Mouse (Mus musculus): ENCODE data around the gene Cep295. TPM values are rescaled to one million over a fixed set of nuclear protein-coding genes. Genes with fewer than 3 reads are reported as not detected.
A peak's percentile ranks its signal among the peaks of the same experiment; 100 is the strongest.

The Cep295 gene
- polyA plus RNA-seq, 1 experiment: 3.8 TPM

DNA sequence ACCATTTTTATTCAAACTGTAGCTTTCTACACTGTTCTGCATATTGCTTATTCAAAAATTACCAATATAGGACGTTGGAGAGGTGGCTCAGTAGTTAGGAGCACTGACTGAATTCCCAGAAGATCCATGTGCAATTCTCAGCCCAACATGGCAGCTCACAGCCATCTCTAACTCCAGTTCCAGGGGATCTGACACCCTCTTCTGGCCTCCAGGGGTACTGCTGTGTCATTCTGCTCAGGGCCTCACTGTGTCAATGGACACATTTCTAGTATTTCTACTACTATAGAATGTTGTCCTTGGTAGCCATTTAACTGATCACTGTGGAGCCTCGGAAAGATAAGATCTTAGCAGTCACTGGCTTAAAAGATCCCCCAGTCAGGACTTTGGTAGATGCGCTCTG lies 72.1 kb downstream of the Cep295 start:
- H3K27ac ChIP-seq (ENCODE audit: insufficient read depth, low read length): no peak overlapping the region
- no peaks in the 10 kb centered on the region for H3K27me3 ChIP-seq (ENCODE audit: control insufficient read depth, insufficient read depth, low read length)
- no peak for TF ChIP-seq CTCF (IDR thresholded peaks at IDR 0.05; ENCODE audit: extremely low read depth, insufficient read depth, insufficient read length, insufficient replicate concordance)
- no peak for TF ChIP-seq POLR2A (IDR thresholded peaks at IDR 0.05; ENCODE audit: low read depth, low read length)
- peaks cover 4% of the 10 kb centered on the region; the same call in 1 of the 2 replicates for H3K4me1 ChIP-seq (ENCODE audit: control insufficient read depth, insufficient read depth, insufficient read length)
- H3K36me3 ChIP-seq (ENCODE audit: control insufficient read depth, insufficient read depth, low read length): peaks cover 2% of the 10 kb centered on the region
- DNase-seq (ENCODE audit: low read depth in 1 of 2, low spot score in 2 of 2): no peak
- WGBS: 82% methylated on average over 3 of the region's 3 CpGs
- H3K4me3 ChIP-seq (ENCODE audit: extremely low read depth, insufficient read depth, insufficient read length): no peak overlapping the region

DNA sequence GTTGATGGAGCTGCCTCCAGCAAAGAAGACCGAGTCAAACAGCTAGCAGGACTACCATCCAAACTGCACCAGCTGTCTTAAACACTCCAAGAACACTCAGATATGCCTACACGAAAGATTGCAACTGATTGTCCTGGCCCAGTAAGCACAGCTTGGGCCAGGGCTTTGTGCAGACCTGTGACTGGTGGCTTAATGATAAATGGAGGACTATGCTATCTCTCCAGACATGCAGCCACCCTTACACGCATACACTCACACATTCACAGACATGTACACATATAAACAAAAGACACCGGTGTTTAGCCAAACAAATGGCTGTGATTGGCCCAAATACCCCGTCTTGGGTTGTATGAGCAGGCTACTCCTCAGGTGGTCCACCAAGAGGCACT lies 77.1 kb downstream of the Cep295 start:
- DNase-seq (ENCODE audit: low read depth in 1 of 2, low spot score in 2 of 2): no peak
- Histone ChIP-seq H3K27me3 (ENCODE audit: control insufficient read depth, insufficient read depth, low read length) (no peaks in the 10 kb centered on the region), H3K4me1 (ENCODE audit: control insufficient read depth, insufficient read depth, insufficient read length) (peaks cover 8% of the 10 kb centered on the region; the same call in 1 of the 2 replicates), H3K4me3 (ENCODE audit: extremely low read depth, insufficient read depth, insufficient read length) (peak overlapping the region; percentile 97; the same call in 1 of the 2 replicates), H3K36me3 (ENCODE audit: control insufficient read depth, insufficient read depth, low read length) (peaks cover 10% of the 10 kb centered on the region), H3K27ac (ENCODE audit: insufficient read depth, low read length) (no peak overlapping the region)
- 53% methylated on average over 5 of the region's 5 CpGs for WGBS
- TF ChIP-seq CTCF (IDR thresholded peaks at IDR 0.05; ENCODE audit: extremely low read depth, insufficient read depth, insufficient read length, insufficient replicate concordance): no peak

DNA sequence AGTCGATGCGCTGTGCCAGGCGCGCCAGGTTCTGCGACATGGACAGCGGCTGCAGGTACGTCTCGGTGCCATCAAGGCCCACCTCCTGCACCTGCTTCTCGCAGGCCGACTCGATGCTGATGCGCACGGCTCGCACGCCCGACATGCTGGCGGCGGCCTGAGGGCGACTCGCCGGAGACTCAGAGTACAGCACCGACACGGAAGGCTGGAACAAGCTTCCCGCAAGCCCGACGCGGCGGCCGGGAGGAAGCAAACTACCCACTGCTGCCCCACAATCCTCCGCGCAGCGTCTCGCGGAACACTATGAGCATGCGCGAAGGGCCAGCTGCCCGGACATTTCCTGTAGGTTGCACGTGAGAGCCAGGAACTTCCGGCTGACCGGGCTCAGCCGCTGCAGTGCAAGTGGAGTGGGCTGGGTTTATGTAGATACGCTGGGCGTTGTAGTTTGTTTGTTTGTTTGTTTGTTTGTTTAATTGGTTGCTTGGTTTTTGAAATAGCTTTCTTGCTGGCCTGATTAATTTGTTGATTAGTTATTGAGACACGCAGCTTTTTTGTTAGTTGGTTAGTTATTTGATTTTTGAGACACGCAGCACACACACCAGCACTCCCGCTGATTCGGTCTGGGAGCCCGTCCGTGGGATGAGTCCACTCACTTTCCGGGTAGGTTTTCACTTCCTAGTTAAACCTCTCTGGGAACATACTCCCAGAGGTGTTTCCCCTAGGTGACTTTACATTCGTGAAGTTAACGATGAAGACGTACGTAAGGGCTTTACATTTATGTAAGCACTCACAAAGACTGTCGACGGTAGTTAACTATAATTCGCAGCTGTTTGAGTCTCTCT lies 77.7 kb downstream of the Cep295 start, which contains the start of gene Med17:
Gene Med17 (minus strand): TSS at position 283 of the 842 bp plus-strand sequence.
- Histone ChIP-seq H3K4me3 (ENCODE audit: extremely low read depth, insufficient read depth, insufficient read length) (peak within 1 kb of the TSS; percentile 97), H3K27ac (ENCODE audit: insufficient read depth, low read length) (peak within 1 kb of the TSS; percentile 94), H3K4me1 (ENCODE audit: control insufficient read depth, insufficient read depth, insufficient read length) (peaks cover 8% of the 10 kb centered on the region; the same call in 1 of the 2 replicates), H3K36me3 (ENCODE audit: control insufficient read depth, insufficient read depth, low read length) (peaks cover 14% of the 10 kb centered on the region), H3K27me3 (ENCODE audit: control insufficient read depth, insufficient read depth, low read length) (no peaks in the 10 kb centered on the region)
- under 1% methylated on average over 57 of the region's 57 CpGs for WGBS
- peak; percentile 87 to 90 for DNase-seq (ENCODE audit: low read depth in 1 of 2, low spot score in 2 of 2)
- TF ChIP-seq CTCF (IDR thresholded peaks at IDR 0.05; ENCODE audit: extremely low read depth, insufficient read depth, insufficient read length, insufficient replicate concordance): no peak
- peak; percentile 86 for TF ChIP-seq POLR2A (IDR thresholded peaks at IDR 0.05; ENCODE audit: low read depth, low read length)

DNA sequence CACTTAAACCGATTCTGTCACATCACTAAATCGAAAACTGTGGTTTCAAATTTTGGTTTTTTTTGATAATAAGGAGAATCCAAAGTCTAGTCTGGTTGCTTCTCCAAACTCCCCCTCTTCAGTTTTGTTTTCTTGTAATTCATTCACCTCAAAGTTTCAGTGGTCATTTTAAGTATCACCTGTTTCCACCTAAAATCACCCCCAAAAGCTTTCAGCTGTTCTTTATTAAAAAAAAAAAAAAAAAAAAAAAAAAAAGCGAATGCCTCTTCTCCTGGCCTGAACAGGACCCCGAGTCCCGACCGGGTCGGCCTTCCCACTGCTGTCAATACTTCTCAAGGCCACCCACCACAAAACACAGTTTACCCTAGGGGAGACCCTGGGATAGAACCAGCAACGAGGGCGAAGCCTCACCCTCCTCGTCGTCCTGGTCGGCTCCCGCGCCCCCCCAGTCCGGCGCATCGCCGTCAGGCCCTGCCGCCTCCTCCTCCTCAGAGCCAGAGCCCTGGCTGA lies 78.4 kb downstream of the Cep295 start:
- Histone ChIP-seq H3K4me1 (ENCODE audit: control insufficient read depth, insufficient read depth, insufficient read length) (peaks cover 8% of the 10 kb centered on the region; the same call in 1 of the 2 replicates), H3K27ac (ENCODE audit: insufficient read depth, low read length) (peak overlapping the region; percentile 94), H3K36me3 (ENCODE audit: control insufficient read depth, insufficient read depth, low read length) (peaks cover 15% of the 10 kb centered on the region), H3K27me3 (ENCODE audit: control insufficient read depth, insufficient read depth, low read length) (no peaks in the 10 kb centered on the region), H3K4me3 (ENCODE audit: extremely low read depth, insufficient read depth, insufficient read length) (peak overlapping the region; percentile 97)
- 6% methylated on average over 19 of the region's 19 CpGs for WGBS
- no peak for TF ChIP-seq POLR2A (IDR thresholded peaks at IDR 0.05; ENCODE audit: low read depth, low read length)
- no peak for TF ChIP-seq CTCF (IDR thresholded peaks at IDR 0.05; ENCODE audit: extremely low read depth, insufficient read depth, insufficient read length, insufficient replicate concordance)
- no peak for DNase-seq (ENCODE audit: low read depth in 1 of 2, low spot score in 2 of 2)

DNA sequence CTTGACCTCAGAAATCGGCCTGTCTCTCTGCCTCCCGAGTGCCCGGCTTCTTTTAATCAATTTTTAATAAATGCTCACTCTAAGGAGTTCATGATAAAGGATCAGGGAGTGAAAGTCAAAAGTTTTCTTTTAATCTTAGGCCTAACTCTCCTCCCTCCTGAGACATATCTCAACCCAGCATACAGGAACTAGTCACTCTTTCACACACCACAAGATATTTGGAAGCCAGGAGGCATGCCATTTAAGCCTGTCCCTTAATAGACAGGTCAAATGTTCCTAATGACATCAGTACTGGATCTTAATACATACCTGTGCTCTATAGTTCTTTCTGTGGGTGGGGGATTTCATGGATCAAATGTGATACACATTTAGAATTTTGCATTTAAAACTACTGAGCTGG lies 79.2 kb downstream of the Cep295 start:
- Histone ChIP-seq H3K27ac (ENCODE audit: insufficient read depth, low read length) (no peak overlapping the region), H3K4me1 (ENCODE audit: control insufficient read depth, insufficient read depth, insufficient read length) (peaks cover 8% of the 10 kb centered on the region; the same call in 1 of the 2 replicates), H3K4me3 (ENCODE audit: extremely low read depth, insufficient read depth, insufficient read length) (no peak overlapping the region), H3K27me3 (ENCODE audit: control insufficient read depth, insufficient read depth, low read length) (no peaks in the 10 kb centered on the region), H3K36me3 (ENCODE audit: control insufficient read depth, insufficient read depth, low read length) (peaks cover 22% of the 10 kb centered on the region)
- 84% methylated on average over 3 of the region's 3 CpGs for WGBS
- DNase-seq (ENCODE audit: low read depth in 1 of 2, low spot score in 2 of 2): no peak
- no peak for TF ChIP-seq CTCF (IDR thresholded peaks at IDR 0.05; ENCODE audit: extremely low read depth, insufficient read depth, insufficient read length, insufficient replicate concordance)
- TF ChIP-seq POLR2A (IDR thresholded peaks at IDR 0.05; ENCODE audit: low read depth, low read length): no peak

DNA sequence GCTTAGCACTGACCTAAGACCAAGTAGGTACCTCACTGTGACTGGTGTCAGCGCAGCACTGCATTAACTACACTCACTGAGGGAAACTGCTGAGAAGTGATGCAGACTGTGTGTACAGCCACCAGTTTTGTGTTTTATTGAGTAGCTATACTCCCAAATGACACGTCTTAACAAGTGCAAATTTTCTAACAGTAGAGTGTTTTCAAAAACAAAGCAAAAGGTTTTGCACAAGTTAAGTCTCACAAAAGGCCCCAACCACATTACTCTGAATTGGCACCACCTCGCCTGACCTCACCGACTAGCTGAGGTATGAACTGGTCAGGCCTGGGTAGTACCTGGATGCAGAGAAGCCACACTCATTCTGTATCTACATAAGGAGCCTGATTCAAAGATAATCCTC lies 80.7 kb downstream of the Cep295 start:
- Histone ChIP-seq H3K4me1 (ENCODE audit: control insufficient read depth, insufficient read depth, insufficient read length) (peaks cover 8% of the 10 kb centered on the region; the same call in 1 of the 2 replicates), H3K36me3 (ENCODE audit: control insufficient read depth, insufficient read depth, low read length) (peaks cover 31% of the 10 kb centered on the region), H3K27ac (ENCODE audit: insufficient read depth, low read length) (no peak overlapping the region), H3K4me3 (ENCODE audit: extremely low read depth, insufficient read depth, insufficient read length) (no peak overlapping the region), H3K27me3 (ENCODE audit: control insufficient read depth, insufficient read depth, low read length) (no peaks in the 10 kb centered on the region)
- DNase-seq (ENCODE audit: low read depth in 1 of 2, low spot score in 2 of 2): no peak
- WGBS: 95% methylated on average over 4 of the region's 4 CpGs
- no peak for TF ChIP-seq POLR2A (IDR thresholded peaks at IDR 0.05; ENCODE audit: low read depth, low read length)
- no peak for TF ChIP-seq CTCF (IDR thresholded peaks at IDR 0.05; ENCODE audit: extremely low read depth, insufficient read depth, insufficient read length, insufficient replicate concordance)
